Mouse (Mus musculus): ENCODE measurements around the gene Gprin2. TPM values are rescaled to one million over a fixed set of nuclear protein-coding genes. Genes with fewer than 3 reads are reported as not detected.

The Gprin2 gene
- polyA plus RNA-seq, 1 experiment from 2014 or later = 0.39 TPM

GRCm38 (mm10) chr14:34215451-34216127 lies 14.1 kb upstream of the Gprin2 start:
- no peak overlapping the region for H3K27ac ChIP-seq (ENCODE audit: low read depth)
- WGBS = 63% methylated on average over 6 of the region's 6 CpGs

GRCm38 (mm10) chr14:34209942-34210341 lies 8.5 kb upstream of the Gprin2 start:
- Histone ChIP-seq H3K4me2 (ENCODE audit: low read length) (no peak overlapping the region), H3K27ac (ENCODE audit: low read depth) (no peak overlapping the region), H3K9ac (ENCODE audit: low read length) (no peak overlapping the region), H3K4me1 (replicated peaks; ENCODE audit: control insufficient read depth, insufficient read depth, low read length) (no peaks in the 10 kb centered on the region), H3K4me3 (ENCODE audit: low read depth, low read length) (no peak overlapping the region), H3K9me3 (ENCODE audit: control insufficient read depth, low read length) (no peaks in the 10 kb centered on the region), H3K27me3 (replicated peaks; ENCODE audit: control insufficient read depth, insufficient read depth, low read length) (no peaks in the 10 kb centered on the region), H3K36me3 (ENCODE audit: control insufficient read depth, insufficient read depth, low read length) (no peaks in the 10 kb centered on the region)
- DNase-seq (ENCODE audit: low spot score) = no peak
- WGBS = 88% methylated on average over 4 of the region's 4 CpGs
- ATAC-seq (replicated peaks; ENCODE audit: low FRiP score, low TSS enrichment, low read depth) = 0 out of 2 replicates have a peak, but pooled peaks have one; percentile 27

More at GRCm38 (mm10) chr14:34215451-34216127, 14.1 kb upstream of the Gprin2 start:
- Histone ChIP-seq H3K27me3 (replicated peaks; ENCODE audit: control insufficient read depth, insufficient read depth, low read length) (peaks cover 20% of the 10 kb centered on the region), H3K4me3 (ENCODE audit: low read depth, low read length) (no peak overlapping the region), H3K9ac (ENCODE audit: low read length) (no peak overlapping the region), H3K4me1 (replicated peaks; ENCODE audit: control insufficient read depth, insufficient read depth, low read length) (peaks cover 7% of the 10 kb centered on the region), H3K9me3 (ENCODE audit: control insufficient read depth, low read length) (no peaks in the 10 kb centered on the region), H3K36me3 (ENCODE audit: control insufficient read depth, insufficient read depth, low read length) (no peaks in the 10 kb centered on the region), H3K4me2 (ENCODE audit: low read length) (no peak overlapping the region)
- ATAC-seq (replicated peaks; ENCODE audit: low FRiP score, low TSS enrichment, low read depth) (no peak), DNase-seq (ENCODE audit: low spot score) (no peak)

- H3K9ac ChIP-seq (ENCODE audit: low read length) = no peak overlapping the region
- H3K4me1 ChIP-seq (replicated peaks; ENCODE audit: control insufficient read depth, insufficient read depth, low read length) = no peaks in the 10 kb centered on the region
- H3K36me3 ChIP-seq (ENCODE audit: control insufficient read depth, insufficient read depth, low read length) = no peaks in the 10 kb centered on the region
- no peak for DNase-seq (ENCODE audit: low spot score)
- H3K4me2 ChIP-seq (ENCODE audit: low read length) = no peak overlapping the region
- H3K27me3 ChIP-seq (replicated peaks; ENCODE audit: control insufficient read depth, insufficient read depth, low read length) = no peaks in the 10 kb centered on the region
- no peak for ATAC-seq (replicated peaks; ENCODE audit: low FRiP score, low TSS enrichment, low read depth)
- WGBS = 63% methylated on average over 4 of the region's 4 CpGs
- no peak overlapping the region for H3K4me3 ChIP-seq (ENCODE audit: low read depth, low read length)
- H3K27ac ChIP-seq (ENCODE audit: low read depth) = no peak overlapping the region
- no peaks in the 10 kb centered on the region for H3K9me3 ChIP-seq (ENCODE audit: control insufficient read depth, low read length)
These were observed 7.6 kb upstream of the Gprin2 start for GRCm38 (mm10) chr14:34209080-34209479.

GRCm38 (mm10) chr14:34208651-34209050 lies 7.2 kb upstream of the Gprin2 start:
- no peak for ATAC-seq (replicated peaks; ENCODE audit: low FRiP score, low TSS enrichment, low read depth)
- no peak for DNase-seq (ENCODE audit: low spot score)
- H3K4me3 ChIP-seq (ENCODE audit: low read depth, low read length) = no peak overlapping the region
- no peak overlapping the region for H3K9ac ChIP-seq (ENCODE audit: low read length)
- H3K36me3 ChIP-seq (ENCODE audit: control insufficient read depth, insufficient read depth, low read length) = no peaks in the 10 kb centered on the region
- H3K27ac ChIP-seq (ENCODE audit: low read depth) = no peak overlapping the region
- no peaks in the 10 kb centered on the region for H3K4me1 ChIP-seq (replicated peaks; ENCODE audit: control insufficient read depth, insufficient read depth, low read length)
- no peak overlapping the region for H3K4me2 ChIP-seq (ENCODE audit: low read length)
- H3K9me3 ChIP-seq (ENCODE audit: control insufficient read depth, low read length) = no peaks in the 10 kb centered on the region
- WGBS = 40% methylated on average over 2 of the region's 2 CpGs
- H3K27me3 ChIP-seq (replicated peaks; ENCODE audit: control insufficient read depth, insufficient read depth, low read length) = no peaks in the 10 kb centered on the region

GRCm38 (mm10) chr14:34207996-34208395 lies 6.5 kb upstream of the Gprin2 start:
- Histone ChIP-seq H3K9me3 (ENCODE audit: control insufficient read depth, low read length) (no peaks in the 10 kb centered on the region), H3K36me3 (ENCODE audit: control insufficient read depth, insufficient read depth, low read length) (no peaks in the 10 kb centered on the region), H3K27ac (ENCODE audit: low read depth) (no peak overlapping the region), H3K27me3 (replicated peaks; ENCODE audit: control insufficient read depth, insufficient read depth, low read length) (no peaks in the 10 kb centered on the region), H3K4me3 (ENCODE audit: low read depth, low read length) (no peak overlapping the region), H3K9ac (ENCODE audit: low read length) (no peak overlapping the region), H3K4me2 (ENCODE audit: low read length) (no peak overlapping the region), H3K4me1 (replicated peaks; ENCODE audit: control insufficient read depth, insufficient read depth, low read length) (no peaks in the 10 kb centered on the region)
- DNase-seq (ENCODE audit: low spot score) (no peak), ATAC-seq (replicated peaks; ENCODE audit: low FRiP score, low TSS enrichment, low read depth) (no peak)
- 82% methylated on average over 6 of the region's 6 CpGs for WGBS

- peak overlapping the region; percentile 65 for H3K4me3 ChIP-seq (ENCODE audit: low read depth, low read length)
- no peaks in the 10 kb centered on the region for H3K36me3 ChIP-seq (ENCODE audit: control insufficient read depth, insufficient read depth, low read length)
- 0 out of 2 replicates have a peak, but pooled peaks cover 4% of the 10 kb centered on the region for H3K27me3 ChIP-seq (replicated peaks; ENCODE audit: control insufficient read depth, insufficient read depth, low read length)
- no peaks in the 10 kb centered on the region; the same call in 1 of the 2 replicates for H3K4me1 ChIP-seq (replicated peaks; ENCODE audit: control insufficient read depth, insufficient read depth, low read length)
- ATAC-seq (replicated peaks; ENCODE audit: low FRiP score, low TSS enrichment, low read depth) (peak; percentile 67), DNase-seq (ENCODE audit: low spot score) (peak; percentile 68)
- peak overlapping the region; percentile 97 for H3K4me2 ChIP-seq (ENCODE audit: low read length)
- 7% methylated on average over 19 of the region's 19 CpGs for WGBS
- no peak overlapping the region for H3K27ac ChIP-seq (ENCODE audit: low read depth)
- peak overlapping the region; percentile 46 for H3K9ac ChIP-seq (ENCODE audit: low read length)
- no peaks in the 10 kb centered on the region for H3K9me3 ChIP-seq (ENCODE audit: control insufficient read depth, low read length)
These were observed 669 bp downstream of the Gprin2 start for GRCm38 (mm10) chr14:34200738-34201230.

- H3K36me3 ChIP-seq (ENCODE audit: control insufficient read depth, insufficient read depth, low read length) = no peaks in the 10 kb centered on the region
- WGBS = 45% methylated on average over 4 of the region's 4 CpGs
- no peaks in the 10 kb centered on the region for H3K9me3 ChIP-seq (ENCODE audit: control insufficient read depth, low read length)
- H3K4me2 ChIP-seq (ENCODE audit: low read length) = no peak overlapping the region
- H3K4me1 ChIP-seq (replicated peaks; ENCODE audit: control insufficient read depth, insufficient read depth, low read length) = no peaks in the 10 kb centered on the region; the same call in 1 of the 2 replicates
- H3K9ac ChIP-seq (ENCODE audit: low read length) = no peak overlapping the region
- ATAC-seq (replicated peaks; ENCODE audit: low FRiP score, low TSS enrichment, low read depth) = no peak
- H3K27me3 ChIP-seq (replicated peaks; ENCODE audit: control insufficient read depth, insufficient read depth, low read length) = 0 out of 2 replicates have a peak, but pooled peaks cover 4% of the 10 kb centered on the region
- H3K27ac ChIP-seq (ENCODE audit: low read depth) = no peak overlapping the region
- DNase-seq (ENCODE audit: low spot score) = no peak
- H3K4me3 ChIP-seq (ENCODE audit: low read depth, low read length) = no peak overlapping the region
These were observed 4.7 kb downstream of the Gprin2 start for GRCm38 (mm10) chr14:34196706-34197105.

GRCm38 (mm10) chr14:34195466-34195865 lies 6.0 kb downstream of the Gprin2 start:
- Histone ChIP-seq H3K9ac (ENCODE audit: low read length) (no peak overlapping the region), H3K36me3 (ENCODE audit: control insufficient read depth, insufficient read depth, low read length) (no peaks in the 10 kb centered on the region), H3K4me3 (ENCODE audit: low read depth, low read length) (no peak overlapping the region), H3K4me2 (ENCODE audit: low read length) (no peak overlapping the region), H3K9me3 (ENCODE audit: control insufficient read depth, low read length) (no peaks in the 10 kb centered on the region), H3K4me1 (replicated peaks; ENCODE audit: control insufficient read depth, insufficient read depth, low read length) (no peaks in the 10 kb centered on the region; the same call in 1 of the 2 replicates), H3K27ac (ENCODE audit: low read depth) (no peak overlapping the region), H3K27me3 (replicated peaks; ENCODE audit: control insufficient read depth, insufficient read depth, low read length) (0 out of 2 replicates have a peak, but pooled peaks cover 1% of the 10 kb centered on the region)
- 82% methylated on average over 15 of the region's 15 CpGs for WGBS
- DNase-seq (ENCODE audit: low spot score) = no peak
- no peak; the same call in 1 of the 2 replicates for ATAC-seq (replicated peaks; ENCODE audit: low FRiP score, low TSS enrichment, low read depth)

GRCm38 (mm10) chr14:34193879-34194278 lies 7.6 kb downstream of the Gprin2 start:
- H3K4me3 ChIP-seq (ENCODE audit: low read depth, low read length) = no peak overlapping the region
- DNase-seq (ENCODE audit: low spot score) (no peak), ATAC-seq (replicated peaks; ENCODE audit: low FRiP score, low TSS enrichment, low read depth) (no peak)
- H3K27me3 ChIP-seq (replicated peaks; ENCODE audit: control insufficient read depth, insufficient read depth, low read length) = no peaks in the 10 kb centered on the region
- no peak overlapping the region for H3K27ac ChIP-seq (ENCODE audit: low read depth)
- H3K36me3 ChIP-seq (ENCODE audit: control insufficient read depth, insufficient read depth, low read length) = no peaks in the 10 kb centered on the region
- no peak overlapping the region for H3K9ac ChIP-seq (ENCODE audit: low read length)
- H3K9me3 ChIP-seq (ENCODE audit: control insufficient read depth, low read length) = no peaks in the 10 kb centered on the region
- no peaks in the 10 kb centered on the region for H3K4me1 ChIP-seq (replicated peaks; ENCODE audit: control insufficient read depth, insufficient read depth, low read length)
- WGBS = 72% methylated on average over 4 of the region's 4 CpGs
- no peak overlapping the region for H3K4me2 ChIP-seq (ENCODE audit: low read length)
